Mouse (Mus musculus) E14TG2a.4 (cell line): Measurements from ENCODE around the gene Gm20737.
"Not testable (repeated sequence)": the region's sequence is repeated elsewhere in the genome, so short reads cannot be mapped to it uniquely, and the experiment has no call there.

Source experiments
- CTCF ChIP-seq: conservative IDR thresholded peaks from 2 replicates; pipeline ENCODE4 v1.5.1; 2014; ENCODE audit warnings: low read length
- NANOG ChIP-seq: IDR thresholded peaks from 2 replicates; pipeline ENCODE4 v1.6.1; 2014; ENCODE audit warnings: borderline replicate concordance, low read length, mixed read lengths
- POU5F1 ChIP-seq: IDR thresholded peaks from 2 replicates; pipeline ENCODE4 v1.6.1; 2014; ENCODE audit warnings: low read length, borderline replicate concordance

GRCm38 (mm10) chrY:10535942-10536341 lies at the start of gene Gm20737:
- not testable (repeated sequence) for TF ChIP-seq CTCF, POU5F1, NANOG
